Mouse (Mus musculus) spleen, postnatal 36 days (tissue): ENCODE measurements around the gene Rgcc.

ENCODE experiments used
- DNase-seq, 2 experiments: peaks; one replicate each; pipeline ENCODE4 v3.0.0; 2022; ENCODE audit warnings: low spot score in 2 of 2, mixed read lengths in 1 of 2

The Rgcc gene

DNA sequence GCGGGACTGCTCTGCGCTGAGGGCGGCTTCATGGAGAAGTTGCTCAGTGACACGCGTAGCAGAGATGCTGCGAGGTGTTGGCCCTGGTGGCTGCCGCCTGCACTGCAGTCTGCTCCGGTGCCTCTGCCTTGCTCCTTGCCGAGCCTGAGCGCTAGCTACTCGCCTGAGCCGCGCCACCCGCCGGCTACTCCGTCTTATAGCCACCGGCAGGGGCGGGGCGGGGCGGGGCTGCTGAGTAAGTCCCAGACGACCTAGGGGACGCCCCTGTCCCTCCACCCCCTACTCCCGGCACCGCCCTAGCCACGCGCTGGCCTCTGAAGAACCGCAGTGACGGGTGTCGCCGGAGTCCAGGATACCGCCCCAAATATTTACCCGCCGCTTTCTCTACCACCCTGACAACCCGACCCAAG, at the start of gene Rgcc:
TSS of gene Rgcc (minus strand) at position 180 of the 410 bp plus-strand sequence.
- DNase-seq, result peak; percentile 96 to 97

GRCm38 (mm10) chr14:79346384-79346783, 44.9 kb upstream of the Rgcc start:
- no peak for DNase-seq

- DNase-seq, result no peak
Observed at GRCm38 (mm10) chr14:79335613-79336012, 34.2 kb upstream of the Rgcc start.

GRCm38 (mm10) chr14:79331936-79332335, 30.5 kb upstream of the Rgcc start:
- DNase-seq, result no peak

- DNase-seq, result no peak
Observed at GRCm38 (mm10) chr14:79330944-79331561, 29.6 kb upstream of the Rgcc start.

DNA sequence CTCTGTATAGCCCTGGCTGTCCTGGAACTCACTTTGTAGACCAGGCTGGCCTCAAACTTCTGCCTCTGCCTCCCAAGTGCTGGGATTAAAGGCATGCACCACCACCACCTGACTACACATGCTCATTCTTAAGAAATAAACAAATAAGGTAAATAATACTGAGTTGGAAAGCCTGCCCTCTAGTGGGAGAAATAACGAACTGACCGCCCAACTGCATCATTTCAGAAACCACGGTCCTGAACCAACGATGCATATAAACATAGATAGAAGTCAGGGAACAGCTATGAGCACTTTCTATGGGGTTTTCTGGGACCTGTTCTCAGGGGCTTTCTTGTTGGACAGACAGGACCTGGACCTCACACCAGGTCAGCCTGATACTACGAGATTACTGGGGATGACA, 25.6 kb upstream of the Rgcc start:
- DNase-seq, result peak in 1 of 2 experiments; percentile 15

GRCm38 (mm10) chr14:79324112-79324840, 22.8 kb upstream of the Rgcc start:
- no peak for DNase-seq

- DNase-seq, result no peak
Observed at GRCm38 (mm10) chr14:79321881-79322280, 20.4 kb upstream of the Rgcc start.

GRCm38 (mm10) chr14:79321152-79321551, 19.7 kb upstream of the Rgcc start:
- DNase-seq, result peak; percentile 22 to 37

- no peak for DNase-seq
Observed at GRCm38 (mm10) chr14:79317602-79318001, 16.2 kb upstream of the Rgcc start.

DNA sequence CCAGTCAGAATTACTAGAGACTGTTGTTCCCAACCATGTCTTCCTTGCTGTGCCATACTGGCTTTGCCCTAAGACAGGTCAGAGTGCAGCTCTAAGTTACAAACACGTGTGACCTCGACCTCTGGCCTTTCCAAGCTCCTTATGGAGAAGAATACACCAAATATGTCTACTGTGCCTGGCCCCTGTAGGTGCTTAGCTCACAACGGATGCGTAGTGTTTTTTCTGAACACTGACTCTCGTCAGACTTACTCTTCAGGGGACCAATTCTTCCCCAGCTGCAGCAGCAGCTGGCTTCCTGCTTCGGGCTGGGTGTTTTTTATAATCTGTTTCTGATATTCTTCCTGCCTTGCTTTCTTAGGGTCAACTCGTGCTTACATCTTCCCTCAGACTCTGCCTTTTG, 14.4 kb upstream of the Rgcc start:
- no peak for DNase-seq

DNA sequence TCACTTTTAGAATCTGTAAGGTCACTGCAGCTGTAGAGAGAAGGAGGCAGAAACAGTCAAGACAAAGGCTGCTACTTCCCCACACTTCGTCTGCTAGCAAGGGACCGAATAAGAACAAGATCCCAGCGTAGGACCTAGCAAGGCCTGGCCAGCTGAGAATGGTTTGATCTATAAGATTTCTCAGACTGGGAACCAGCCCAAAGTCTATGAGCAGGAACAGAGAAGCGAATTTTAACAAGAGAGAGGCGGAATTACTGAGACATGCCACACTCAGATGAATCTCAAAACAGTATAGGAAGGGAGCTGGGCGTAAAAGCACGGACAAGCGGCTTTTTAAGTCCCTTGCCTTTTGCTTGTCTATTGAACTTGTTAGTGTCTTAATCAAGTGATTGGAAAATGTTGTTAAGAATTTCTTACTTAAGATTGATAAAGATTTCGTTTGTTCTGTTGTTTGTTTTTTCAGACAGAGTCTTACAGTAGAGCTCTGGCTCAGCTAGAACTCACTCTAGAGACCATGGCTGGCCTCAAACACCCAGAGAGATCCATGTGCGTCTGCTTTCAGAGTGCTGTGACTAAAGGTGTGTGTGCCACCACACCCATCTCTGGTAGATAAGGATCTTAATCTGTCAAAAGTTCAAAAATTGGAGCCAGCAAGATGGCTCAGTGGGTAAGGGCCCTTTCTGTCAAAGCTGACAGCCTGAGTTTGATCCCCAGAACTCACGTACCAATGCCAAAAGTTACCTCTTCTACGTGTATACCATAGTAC, 13.0 kb upstream of the Rgcc start:
- DNase-seq, result no peak

DNA sequence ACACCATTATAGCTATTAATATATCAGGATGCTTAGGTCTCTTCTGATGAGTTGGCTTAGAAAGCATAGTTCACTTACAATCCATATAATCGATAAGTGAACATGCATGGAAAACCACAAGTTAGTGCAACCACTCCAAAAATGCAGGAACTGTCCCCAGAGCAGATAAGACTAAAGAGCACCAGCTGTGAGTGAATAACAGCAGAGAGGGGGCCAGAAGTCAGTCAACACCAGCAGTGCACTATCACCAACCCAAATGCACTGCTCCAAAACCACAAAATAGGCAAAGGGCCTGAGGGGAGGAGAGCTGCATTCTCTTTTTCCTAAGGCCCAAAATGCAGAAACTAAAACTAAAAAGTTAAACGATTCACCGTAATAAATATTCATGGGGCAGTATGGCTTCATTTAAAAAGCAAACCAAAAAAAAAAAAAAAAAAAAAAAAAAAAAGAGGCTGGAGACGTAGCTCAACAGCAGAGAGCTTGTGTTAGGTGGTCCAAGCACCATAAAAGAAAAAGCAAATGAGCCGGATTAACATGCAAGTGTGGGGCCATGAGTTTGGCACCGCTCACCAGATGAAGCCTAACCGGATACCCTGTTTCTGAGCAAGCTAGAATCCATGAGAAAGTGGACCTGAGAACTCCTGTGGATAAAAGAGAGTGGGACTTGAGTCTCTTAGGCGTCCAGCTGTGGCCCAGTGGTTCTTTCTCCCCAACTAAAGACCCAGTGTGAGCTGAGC, 12.2 kb upstream of the Rgcc start:
- no peak for DNase-seq

DNA sequence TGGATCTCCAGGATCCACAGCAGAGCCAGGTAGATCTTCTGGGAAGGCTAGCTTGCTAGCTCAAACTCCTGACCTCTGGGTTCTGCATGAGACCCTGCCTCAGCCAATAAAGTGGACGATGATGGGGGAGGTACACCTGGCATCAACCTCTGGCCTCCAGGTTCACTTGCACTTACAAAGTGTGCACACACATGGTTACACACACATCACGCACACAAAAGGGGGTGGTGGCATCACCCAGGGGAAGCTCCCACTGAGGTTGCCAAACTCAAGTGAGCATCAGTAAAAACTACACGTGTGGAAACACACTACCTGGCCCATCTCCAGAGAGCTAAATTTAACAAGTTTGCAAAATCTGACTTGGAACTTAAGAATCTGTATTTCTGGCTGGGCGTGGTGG, 11.3 kb upstream of the Rgcc start:
- DNase-seq, result no peak

GRCm38 (mm10) chr14:79311918-79312454, 10.5 kb upstream of the Rgcc start:
- no peak for DNase-seq

GRCm38 (mm10) chr14:79309115-79309514, 7.7 kb upstream of the Rgcc start:
- DNase-seq, result no peak

DNA sequence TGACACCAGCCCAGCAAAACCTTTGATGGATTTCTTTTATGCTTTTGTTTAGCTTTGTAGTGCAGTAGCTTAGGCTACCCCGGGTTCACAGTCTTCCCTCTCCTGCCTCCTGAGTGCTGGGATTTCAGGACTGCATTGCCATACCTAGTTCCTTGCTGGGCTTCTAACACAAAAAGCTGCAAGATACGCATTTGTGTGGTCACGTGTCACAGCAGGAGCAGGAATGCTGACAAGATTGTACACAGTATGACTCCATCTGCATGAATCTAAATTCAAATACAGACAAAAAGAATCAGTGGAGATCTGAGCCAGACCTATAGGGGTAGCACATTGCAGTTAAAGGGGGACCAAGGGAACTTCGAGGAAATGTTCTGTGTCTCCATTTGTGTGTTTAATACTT, 6.9 kb upstream of the Rgcc start:
- no peak for DNase-seq

- DNase-seq, result no peak
Observed at GRCm38 (mm10) chr14:79307908-79308307, 6.5 kb upstream of the Rgcc start.

DNA sequence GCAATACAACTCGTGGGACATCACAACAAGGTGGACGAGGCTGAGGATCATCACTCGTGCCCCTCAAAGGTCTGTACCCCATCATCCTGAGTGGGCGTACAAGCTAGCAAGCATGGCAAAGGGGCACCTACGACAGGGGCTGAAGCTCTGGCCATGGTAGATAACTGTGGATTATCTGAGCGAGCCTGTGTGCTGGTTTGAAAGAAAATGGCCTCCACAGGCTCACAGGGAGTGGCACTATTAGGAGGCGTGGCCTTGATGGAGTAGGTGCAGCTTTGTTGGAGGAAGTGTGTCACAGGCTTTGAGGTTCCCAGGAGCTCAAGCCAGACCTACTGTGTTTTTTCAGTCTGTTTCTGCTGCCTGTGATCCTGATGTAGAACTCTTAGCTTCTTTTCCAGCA, 5.7 kb upstream of the Rgcc start:
- DNase-seq, result peak in 1 of 2 experiments; percentile 39

DNA sequence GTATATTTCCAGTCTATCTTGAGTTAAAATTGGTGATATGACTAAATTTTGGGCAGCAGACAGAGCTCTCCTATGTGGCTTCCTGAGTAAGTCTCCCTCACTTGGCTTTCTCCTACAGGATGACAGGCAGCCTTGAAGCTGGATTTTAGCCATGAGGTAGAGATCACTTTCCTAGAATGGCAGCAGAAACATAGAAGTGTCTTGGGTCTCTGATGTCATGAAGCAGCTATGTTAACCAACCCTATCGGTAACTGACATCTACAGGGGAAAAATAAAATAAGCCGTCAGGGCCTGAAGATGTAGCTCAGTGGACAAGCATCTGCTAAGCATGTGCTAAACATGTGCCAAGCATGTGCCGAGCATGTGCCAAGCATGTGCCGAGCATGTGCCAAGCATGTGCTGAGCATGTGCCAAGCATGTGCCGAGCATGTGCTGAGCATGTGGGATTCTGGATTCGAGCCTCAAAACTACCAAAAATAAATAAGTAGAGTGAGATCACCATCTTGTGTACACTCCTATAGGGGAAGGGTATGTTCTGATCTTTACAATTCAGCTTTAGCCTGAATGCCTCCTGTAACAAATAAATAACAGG, 3.5 kb upstream of the Rgcc start:
- no peak for DNase-seq

DNA sequence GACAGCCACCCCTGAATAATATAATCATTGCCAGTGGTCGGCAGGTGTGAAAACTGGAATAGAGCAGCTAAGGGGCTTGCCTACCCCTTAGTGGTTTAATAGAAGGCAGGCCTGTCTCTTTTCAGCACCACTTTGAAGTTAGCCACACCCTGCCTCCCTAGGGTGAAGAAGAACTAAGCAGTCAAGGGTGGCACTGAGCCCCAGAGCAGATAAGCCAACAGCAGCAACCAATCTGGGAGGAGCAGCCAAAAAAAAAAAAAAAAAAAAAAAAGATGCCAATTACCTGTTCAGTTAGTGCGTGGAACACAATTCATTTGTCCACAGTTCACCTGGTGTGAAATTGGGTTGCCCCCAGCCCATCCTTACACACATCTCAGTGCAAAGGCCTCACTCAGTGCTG, 1.7 kb upstream of the Rgcc start:
- DNase-seq, result peak; percentile 36 to 58
